Mouse (Mus musculus): ENCODE measurements at regions not wholly inside any gene's neighbourhood (a gene's known extent, or its start where the extent isn't known, plus 50 kb on each side); places are given as distances from the start of the nearest gene placed in this dataset.
"Not testable (repeated sequence)": the region's sequence is repeated elsewhere in the genome, so short reads cannot be mapped to it uniquely, and the experiment has no call there.

GRCm38 (mm10) chr17:82901098-82901891, 313.8 kb upstream of the Pkdcc start:
- 73% methylated on average over 9 of the region's 9 CpGs for WGBS (ENCODE audit: insufficient replicate concordance)
- Histone ChIP-seq H3K9ac (replicated peaks) (no peak overlapping the region), H3K4me1 (ENCODE audit: insufficient read depth) (no peaks in the 10 kb centered on the region), H3K36me3 (replicated peaks; ENCODE audit: insufficient read depth, low read length) (no peaks in the 10 kb centered on the region), H3K27me3 (ENCODE audit: insufficient read depth, low read length) (no peaks in the 10 kb centered on the region), H3K4me2 (ENCODE audit: low read depth, low read length) (no peak overlapping the region), H3K4me3 (ENCODE audit: low read depth, low read length) (no peak overlapping the region), H3K9me3 (ENCODE audit: low read length) (no peaks in the 10 kb centered on the region), H3K27ac (ENCODE audit: low read depth) (no peak overlapping the region)
- ATAC-seq (no peak), DNase-seq (no peak)
- no peak for TF ChIP-seq EP300 (IDR thresholded peaks at IDR 0.05; ENCODE audit: low read depth)
- no peak for TF ChIP-seq CTCF (IDR thresholded peaks at IDR 0.05; ENCODE audit: low read depth)

- TF ChIP-seq CTCF (IDR thresholded peaks at IDR 0.05; ENCODE audit: low read depth) (no peak), EP300 (IDR thresholded peaks at IDR 0.05; ENCODE audit: low read depth) (no peak)
- Histone ChIP-seq H3K36me3 (replicated peaks; ENCODE audit: insufficient read depth, low read length) (no peaks in the 10 kb centered on the region), H3K9ac (replicated peaks) (no peak overlapping the region), H3K9me3 (ENCODE audit: low read length) (no peaks in the 10 kb centered on the region), H3K27me3 (ENCODE audit: insufficient read depth, low read length) (no peaks in the 10 kb centered on the region), H3K4me1 (ENCODE audit: insufficient read depth) (no peaks in the 10 kb centered on the region), H3K4me2 (ENCODE audit: low read depth, low read length) (no peak overlapping the region), H3K27ac (ENCODE audit: low read depth) (no peak overlapping the region), H3K4me3 (ENCODE audit: low read depth, low read length) (no peak overlapping the region)
- DNase-seq (no peak), ATAC-seq (no peak)
- 83% methylated on average over 2 of the region's 2 CpGs for WGBS (ENCODE audit: insufficient replicate concordance)
Observed at GRCm38 (mm10) chr17:82904961-82905360, 310.1 kb upstream of the Pkdcc start.

- H3K27me3 ChIP-seq (ENCODE audit: insufficient read depth, low read length), result no peaks in the 10 kb centered on the region
- ATAC-seq (no peak), DNase-seq (no peak)
- H3K4me3 ChIP-seq (ENCODE audit: low read depth, low read length), result no peak overlapping the region
- TF ChIP-seq CTCF (IDR thresholded peaks at IDR 0.05; ENCODE audit: low read depth) (no peak), EP300 (IDR thresholded peaks at IDR 0.05; ENCODE audit: low read depth) (no peak)
- 67% methylated on average over 3 of the region's 3 CpGs for WGBS (ENCODE audit: insufficient replicate concordance)
- H3K9ac ChIP-seq (replicated peaks), result no peak overlapping the region
- no peak overlapping the region for H3K27ac ChIP-seq (ENCODE audit: low read depth)
- no peaks in the 10 kb centered on the region for H3K36me3 ChIP-seq (replicated peaks; ENCODE audit: insufficient read depth, low read length)
- H3K4me1 ChIP-seq (ENCODE audit: insufficient read depth), result no peaks in the 10 kb centered on the region
- H3K9me3 ChIP-seq (ENCODE audit: low read length), result no peaks in the 10 kb centered on the region
- H3K4me2 ChIP-seq (ENCODE audit: low read depth, low read length), result no peak overlapping the region
Observed at GRCm38 (mm10) chr17:82905483-82905882, 309.6 kb upstream of the Pkdcc start.

GRCm38 (mm10) chr17:82909189-82909588, 305.9 kb upstream of the Pkdcc start:
- H3K4me1 ChIP-seq (ENCODE audit: insufficient read depth), result no peaks in the 10 kb centered on the region
- H3K4me2 ChIP-seq (ENCODE audit: low read depth, low read length), result no peak overlapping the region
- H3K9ac ChIP-seq (replicated peaks), result no peak overlapping the region
- TF ChIP-seq CTCF (IDR thresholded peaks at IDR 0.05; ENCODE audit: low read depth), result no peak
- TF ChIP-seq EP300 (IDR thresholded peaks at IDR 0.05; ENCODE audit: low read depth), result no peak
- 55% methylated on average over 2 of the region's 2 CpGs for WGBS (ENCODE audit: insufficient replicate concordance)
- no peaks in the 10 kb centered on the region for H3K27me3 ChIP-seq (ENCODE audit: insufficient read depth, low read length)
- no peaks in the 10 kb centered on the region for H3K9me3 ChIP-seq (ENCODE audit: low read length)
- no peak overlapping the region for H3K27ac ChIP-seq (ENCODE audit: low read depth)
- H3K4me3 ChIP-seq (ENCODE audit: low read depth, low read length), result no peak overlapping the region
- no peak for DNase-seq
- no peaks in the 10 kb centered on the region for H3K36me3 ChIP-seq (replicated peaks; ENCODE audit: insufficient read depth, low read length)
- ATAC-seq, result no peak

- WGBS (ENCODE audit: insufficient replicate concordance), result 49% methylated on average over 4 of the region's 4 CpGs
- not testable (repeated sequence) for H3K27ac ChIP-seq (ENCODE audit: low read depth); H3K9ac ChIP-seq (replicated peaks)
Observed at GRCm38 (mm10) chr17:82922986-82923385, 292.1 kb upstream of the Pkdcc start.

GRCm38 (mm10) chr17:82925751-82926150, 289.3 kb upstream of the Pkdcc start:
- ATAC-seq, result no peak
- TF ChIP-seq CTCF (IDR thresholded peaks at IDR 0.05; ENCODE audit: low read depth), result no peak
- no peak for TF ChIP-seq EP300 (IDR thresholded peaks at IDR 0.05; ENCODE audit: low read depth)
- H3K9me3 ChIP-seq (ENCODE audit: low read length), result no peaks in the 10 kb centered on the region
- no peak for DNase-seq
- H3K27ac ChIP-seq (ENCODE audit: low read depth), result no peak overlapping the region
- 64% methylated on average over 2 of the region's 2 CpGs for WGBS (ENCODE audit: insufficient replicate concordance)
- no peak overlapping the region for H3K9ac ChIP-seq (replicated peaks)
- H3K36me3 ChIP-seq (replicated peaks; ENCODE audit: insufficient read depth, low read length), result no peaks in the 10 kb centered on the region
- H3K27me3 ChIP-seq (ENCODE audit: insufficient read depth, low read length), result no peaks in the 10 kb centered on the region
- no peak overlapping the region for H3K4me2 ChIP-seq (ENCODE audit: low read depth, low read length)
- H3K4me3 ChIP-seq (ENCODE audit: low read depth, low read length), result no peak overlapping the region
- H3K4me1 ChIP-seq (ENCODE audit: insufficient read depth), result no peaks in the 10 kb centered on the region

More at GRCm38 (mm10) chr17:82922986-82923385, 292.1 kb upstream of the Pkdcc start:
- H3K4me2 ChIP-seq (ENCODE audit: low read depth, low read length); DNase-seq; H3K4me1 ChIP-seq (ENCODE audit: insufficient read depth); H3K36me3 ChIP-seq (replicated peaks; ENCODE audit: insufficient read depth, low read length); ATAC-seq; H3K27me3 ChIP-seq (ENCODE audit: insufficient read depth, low read length); H3K9me3 ChIP-seq (ENCODE audit: low read length); H3K4me3 ChIP-seq (ENCODE audit: low read depth, low read length): not testable (repeated sequence)

Data from liver, postnatal 0 days (tissue).